10 mouse cellular contexts compared by ENCODE assay signal in the genomic region with DNA sequence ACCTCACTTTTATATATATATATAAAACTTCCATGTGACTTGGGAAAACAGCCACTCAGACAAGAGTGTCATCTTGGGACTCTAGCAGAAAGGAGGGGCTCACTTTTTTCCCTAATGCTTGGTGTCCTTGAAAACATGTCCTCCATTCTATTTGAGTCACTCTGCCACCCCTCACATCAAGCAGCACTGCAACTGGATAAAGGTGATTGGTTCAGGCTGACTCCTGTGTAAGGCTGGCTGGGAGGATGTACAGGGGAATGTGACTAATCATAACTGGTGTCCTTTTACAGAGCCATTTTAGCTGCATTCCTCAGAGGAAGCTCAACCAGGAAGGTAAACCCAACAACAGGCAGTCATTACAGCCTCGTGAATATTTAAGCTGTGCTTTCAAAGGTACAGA.
"Had no signal": no experiment of that assay in that cellular context is flagged by ENCODE, and none has a peak within 500 bp of the region (broad histone marks: within the 10 kb centered on the region; RNA-seq: fewer than 3 reads in every experiment).

No protein-coding gene starts in this region.

- H3K4me2 ChIP-seq: liver, embryonic 11.5 days; liver, embryonic 15.5 days; midbrain, embryonic 13.5 days had no signal

- H3K27me3 ChIP-seq: liver, embryonic 15.5 days; midbrain, embryonic 13.5 days had no signal

- H3K4me3 ChIP-seq: limb, embryonic 10.5 days; liver, embryonic 15.5 days; midbrain, embryonic 13.5 days had no signal

- H3K9ac ChIP-seq: liver, embryonic 15.5 days; midbrain, embryonic 13.5 days had no signal

- DNase-seq: kidney, postnatal 14 days; lung, adult 2 months; lung, postnatal 36 days; thymus, adult 18-20 months; thymus, postnatal 14 days had no signal

- ATAC-seq: lung, postnatal 0 days; midbrain, embryonic 13.5 days had no signal

- H3K27ac ChIP-seq: limb, embryonic 10.5 days; liver, embryonic 15.5 days; midbrain, embryonic 13.5 days had no signal

- H3K36me3 ChIP-seq: limb, embryonic 10.5 days; liver, embryonic 15.5 days; midbrain, embryonic 13.5 days had no signal

- H3K9me3 ChIP-seq: limb, embryonic 10.5 days; liver, embryonic 15.5 days; midbrain, embryonic 13.5 days had no signal

- H3K4me1 ChIP-seq: liver, embryonic 15.5 days had no signal
